Mouse (Mus musculus) forebrain, embryonic 10.5 days (tissue): Measurements from ENCODE around the gene Gpr84. TPM values are rescaled to one million over a fixed set of nuclear protein-coding genes. Genes with fewer than 3 reads are reported as not detected.
"Not testable (repeated sequence)": the region's sequence is repeated elsewhere in the genome, so short reads cannot be mapped to it uniquely, and the experiment has no call there.

Experiments used
- DNase-seq: peaks from one replicate; pipeline ENCODE4 v3.0.0-alpha.2; 2017; ENCODE audit warnings: low spot score; ENCODE audit errors: extremely low spot score
- H3K27ac ChIP-seq: fragments of 300-500 bp; sonication (generic); 2 replicates; pipeline ENCODE4 v1.5.1; 2016; ENCODE audit warnings: mild to moderate bottlenecking
- H3K27me3 ChIP-seq: fragments of 300-500 bp; sonication (generic); 2 replicates; pipeline ENCODE4 v1.6.1; 2016; ENCODE audit warnings: mild to moderate bottlenecking; ENCODE audit not compliant: poor library complexity, severe bottlenecking
- H3K36me3 ChIP-seq: fragments of 300-500 bp; sonication (generic); replicated peaks from 2 replicates; pipeline ENCODE4 v1.6.1; 2016; ENCODE audit warnings: mild to moderate bottlenecking, moderate library complexity
- H3K4me1 ChIP-seq: fragments of 300-500 bp; sonication (generic); 2 replicates; pipeline ENCODE4 v1.6.1; 2016
- H3K4me3 ChIP-seq: fragments of 300-500 bp; sonication (generic); 2 replicates; pipeline ENCODE4 v1.5.1; 2016; ENCODE audit warnings: mild to moderate bottlenecking, moderate library complexity
- H3K9me3 ChIP-seq: fragments of 300-500 bp; sonication (generic); 2 replicates; pipeline ENCODE4 v1.6.1; 2016; ENCODE audit warnings: mild to moderate bottlenecking, moderate library complexity
- WGBS: fragments of 180-500 bp; shearing (Covaris S2); methylation state at CpG from one replicate; pipeline ENCODE4 v1.1.7; 2016; 5-methylcytosine and 5-hydroxymethylcytosine counted together
- polyA plus RNA-seq: library from polyadenylated mRNA; unstranded; fragments of >200 nt; fragmentation: Nextera tagmentation; extraction: Ambion mirVana; gene quantifications from 2 replicates; pipeline ENCODE4 v1.2.1, GENCODE M21; 2016

The Gpr84 gene
- polyA plus RNA-seq, 1 experiment from 2014 or later = 0.36 TPM

DNA sequence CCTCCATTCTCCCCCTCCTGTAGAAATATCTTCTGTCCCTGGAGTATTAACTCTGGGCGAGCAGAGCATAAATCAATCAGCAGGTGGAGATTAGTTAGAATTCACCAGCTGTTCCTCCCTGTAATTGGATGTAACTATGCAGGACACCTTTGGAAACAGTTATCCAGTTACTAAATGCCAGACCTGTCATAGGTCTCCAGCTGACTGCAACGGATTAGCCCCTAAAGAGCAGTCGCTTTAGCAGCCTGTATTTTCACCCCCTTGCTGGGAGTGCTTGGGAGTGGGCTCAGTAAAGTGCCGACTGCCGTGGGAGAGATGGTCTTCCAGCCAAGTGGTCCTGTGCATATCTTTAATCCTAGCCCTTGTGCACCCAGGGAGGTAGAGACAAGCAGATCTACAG is 20.8 kb downstream of the Gpr84 start:
- Histone ChIP-seq H3K27ac (no peak overlapping the region), H3K36me3 (peaks cover 70% of the 10 kb centered on the region)
- 62% methylated on average over 5 of the region's 5 CpGs for WGBS

DNA sequence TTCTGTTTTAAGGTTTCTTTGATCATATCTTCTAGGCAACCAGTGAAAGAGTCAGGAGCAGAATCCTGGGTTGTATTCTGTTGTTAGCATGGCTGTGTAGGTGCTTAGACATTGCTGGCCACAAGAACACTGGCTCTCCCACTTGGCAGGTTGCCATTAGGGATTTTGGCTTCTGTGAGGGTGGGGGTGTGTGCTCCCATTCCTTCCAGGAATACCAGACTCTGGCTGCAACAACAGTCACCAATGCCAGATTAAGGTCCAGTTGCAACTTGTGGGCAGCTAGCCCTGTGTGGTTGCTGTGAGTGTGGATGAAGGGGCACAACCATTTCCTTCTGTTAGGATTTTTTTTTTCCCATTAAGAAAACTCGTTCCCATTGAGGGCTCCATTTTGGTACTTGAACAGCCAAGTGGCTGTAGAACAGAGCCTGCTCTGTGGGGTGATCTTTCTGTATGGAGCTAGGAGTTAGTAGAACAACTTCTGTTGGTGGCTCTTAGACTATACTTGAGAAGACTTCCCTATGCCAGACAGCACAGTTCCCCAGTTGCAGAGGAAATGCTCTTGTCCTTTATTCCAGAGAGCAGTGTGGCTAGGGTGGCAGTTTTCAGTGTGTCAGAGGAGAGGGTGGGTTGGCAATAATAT is 24.5 kb downstream of the Gpr84 start:
- Histone ChIP-seq H3K36me3 (peaks cover 41% of the 10 kb centered on the region), H3K4me3 (no peak overlapping the region), H3K4me1 (peaks cover 22% of the 10 kb centered on the region), H3K27ac (peak overlapping the region; percentile 41; the same call in 1 of the 2 replicates), H3K9me3 (no peaks in the 10 kb centered on the region), H3K27me3 (no peaks in the 10 kb centered on the region)
- 83% methylated on average over 1 of the region's 1 CpGs for WGBS
- DNase-seq = no peak

More for the DNA sequence above, 20.8 kb downstream of the Gpr84 start:
- no peaks in the 10 kb centered on the region for H3K27me3 ChIP-seq
- H3K4me1 ChIP-seq = peaks cover 24% of the 10 kb centered on the region
- no peak overlapping the region for H3K4me3 ChIP-seq
- H3K9me3 ChIP-seq = no peaks in the 10 kb centered on the region; the same call in 1 of the 2 replicates
- DNase-seq = no peak

DNA sequence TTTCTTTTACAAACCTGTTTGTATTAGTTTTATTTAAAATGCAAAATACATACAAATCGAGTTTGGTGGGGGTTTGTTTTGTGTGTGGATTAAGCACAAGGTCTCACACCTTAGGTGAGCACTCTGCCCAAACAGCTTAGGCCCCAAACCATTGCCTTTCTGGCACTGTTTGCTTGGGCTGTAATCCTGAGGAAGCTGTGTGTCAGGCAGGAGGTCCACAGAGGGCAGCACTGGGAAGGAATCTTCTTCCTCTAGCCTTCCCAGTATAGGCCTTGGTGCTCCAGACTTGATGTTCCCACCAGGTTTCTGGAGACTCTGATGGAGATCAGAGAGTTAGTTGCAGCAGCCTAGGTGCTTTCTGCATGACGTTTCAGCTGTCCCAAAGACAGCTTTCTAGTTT is 25.8 kb downstream of the Gpr84 start:
- no peak overlapping the region for H3K4me3 ChIP-seq
- WGBS = 52% methylated on average over 2 of the region's 2 CpGs
- no peaks in the 10 kb centered on the region for H3K9me3 ChIP-seq
- peaks cover 17% of the 10 kb centered on the region for H3K4me1 ChIP-seq
- no peaks in the 10 kb centered on the region for H3K27me3 ChIP-seq
- peaks cover 28% of the 10 kb centered on the region for H3K36me3 ChIP-seq
- H3K27ac ChIP-seq = peak overlapping the region; percentile 26; the same call in 1 of the 2 replicates
- DNase-seq = no peak

DNA sequence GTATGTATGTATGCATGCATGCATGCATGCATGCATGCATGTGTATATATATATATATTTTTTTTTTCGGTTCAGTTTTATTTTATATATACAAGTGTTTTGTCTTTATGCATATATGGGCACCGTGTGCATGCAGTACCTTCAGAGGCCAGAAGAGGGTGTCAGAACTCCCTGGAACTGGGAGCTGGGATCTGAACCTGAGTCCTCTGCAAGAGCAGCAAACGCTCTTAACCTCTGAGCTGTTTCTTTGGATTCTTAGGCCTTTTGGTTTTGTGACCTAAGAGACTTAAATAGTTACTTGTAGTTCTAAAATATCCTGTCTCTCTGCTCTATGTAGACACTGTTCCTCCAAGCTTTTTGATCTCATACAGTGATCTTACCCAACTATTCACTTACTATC is 26.3 kb downstream of the Gpr84 start:
- peak; percentile 63 for DNase-seq
- Histone ChIP-seq H3K4me1 (peaks cover 13% of the 10 kb centered on the region), H3K4me3 (no peak overlapping the region), H3K27ac (no peak overlapping the region), H3K36me3 (peaks cover 23% of the 10 kb centered on the region), H3K27me3 (no peaks in the 10 kb centered on the region), H3K9me3 (no peaks in the 10 kb centered on the region)
- WGBS = 60% methylated on average over 3 of the region's 3 CpGs

DNA sequence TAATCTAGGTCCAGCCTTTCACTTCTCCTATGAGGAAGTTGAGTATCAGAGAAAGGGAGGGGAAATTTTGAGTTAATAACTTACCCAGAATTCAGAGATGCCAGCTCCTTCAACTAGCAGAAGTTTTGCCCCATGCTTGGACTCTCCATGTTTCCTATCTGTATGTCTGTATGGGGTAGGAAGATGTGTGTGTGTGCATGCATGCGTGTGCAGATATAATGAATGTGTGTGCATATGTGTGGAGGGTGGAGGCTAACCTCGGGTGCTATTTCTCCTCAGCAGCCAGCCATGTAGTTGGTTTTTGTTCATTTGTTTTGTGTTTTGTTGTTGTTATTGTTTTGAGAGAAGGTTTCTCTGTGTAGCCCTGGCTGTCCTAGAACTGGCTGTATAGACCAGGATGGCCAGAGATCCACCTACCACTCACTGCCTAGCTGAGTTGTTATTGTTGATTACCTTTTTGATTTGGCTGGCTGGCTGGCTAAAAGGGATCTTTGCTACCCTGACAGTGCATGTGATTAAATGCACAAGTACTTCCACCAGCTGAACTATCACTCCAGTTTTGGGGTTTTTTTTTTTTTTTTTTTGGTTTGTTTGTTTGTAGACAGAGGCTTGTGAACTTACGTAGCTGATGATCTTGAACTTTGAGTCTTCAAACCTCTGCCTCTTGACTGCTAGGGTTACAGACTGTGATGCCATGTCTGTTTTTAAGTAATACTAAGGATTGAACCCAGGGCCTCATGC is 28.8 kb downstream of the Gpr84 start:
- H3K36me3 ChIP-seq = peaks cover 23% of the 10 kb centered on the region
- WGBS = 96% methylated on average over 3 of the region's 3 CpGs

DNA sequence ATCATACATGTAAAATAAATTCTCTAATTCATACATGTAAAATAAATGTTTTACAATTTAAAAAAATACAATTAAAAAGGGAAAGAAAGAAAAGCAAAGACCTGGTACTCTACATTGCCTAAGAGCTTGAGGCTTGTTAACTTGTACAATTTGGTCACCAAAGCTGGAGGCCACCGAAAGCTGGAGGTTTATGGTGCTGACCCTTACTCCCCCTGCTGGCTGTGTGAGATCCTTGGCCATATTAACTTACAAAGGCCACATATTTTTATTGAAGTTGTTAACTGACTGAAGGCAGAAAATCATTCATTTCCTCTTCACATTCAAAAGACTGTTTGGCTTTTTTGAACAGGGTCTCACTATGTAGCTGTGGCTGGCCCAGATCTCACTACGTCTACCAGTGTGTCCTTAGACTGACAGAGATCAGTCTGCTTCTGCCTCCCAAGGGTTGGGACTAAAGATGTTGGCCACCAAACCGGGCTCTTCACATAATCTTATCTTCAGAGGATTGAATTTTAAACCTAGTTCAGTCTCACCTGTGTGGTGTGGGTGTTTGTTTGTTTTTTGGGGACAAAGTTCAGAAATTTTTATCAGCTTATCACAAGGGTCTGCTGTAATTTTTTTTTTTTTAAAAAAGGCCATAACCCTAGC is 29.5 kb downstream of the Gpr84 start:
- Histone ChIP-seq H3K27me3 (no peaks in the 10 kb centered on the region), H3K27ac (no peak overlapping the region), H3K36me3 (peaks cover 21% of the 10 kb centered on the region), H3K4me3 (no peak overlapping the region), H3K9me3 (no peaks in the 10 kb centered on the region), H3K4me1 (peaks cover 18% of the 10 kb centered on the region)
- no peak for DNase-seq
- 83% methylated on average over 3 of the region's 3 CpGs for WGBS

More for the DNA sequence above, 28.8 kb downstream of the Gpr84 start:
- Histone ChIP-seq H3K9me3 (no peaks in the 10 kb centered on the region), H3K27ac (no peak overlapping the region), H3K4me1 (peaks cover 18% of the 10 kb centered on the region), H3K4me3 (no peak overlapping the region), H3K27me3 (no peaks in the 10 kb centered on the region)
- no peak for DNase-seq

DNA sequence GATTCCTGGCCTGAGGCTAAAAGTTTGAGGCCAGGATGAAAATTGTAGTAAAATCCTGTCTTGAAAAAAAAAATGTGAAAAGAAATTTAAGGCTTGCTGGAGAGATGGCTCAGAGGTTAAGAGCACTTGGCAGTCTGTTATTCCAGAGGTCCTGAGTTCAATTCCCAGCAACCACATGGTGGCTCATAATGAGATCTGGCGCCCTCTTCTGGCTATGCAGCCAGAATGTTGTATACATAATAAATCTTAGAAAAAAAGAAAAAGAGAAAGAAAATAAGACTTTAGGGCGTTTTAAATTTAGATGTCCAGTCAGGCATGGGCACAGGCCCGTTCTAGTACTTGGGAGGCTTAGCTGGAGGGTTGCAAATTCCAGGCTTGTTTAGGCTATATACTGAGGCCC is 30.7 kb downstream of the Gpr84 start:
- DNase-seq = no peak
- 59% methylated on average over 3 of the region's 3 CpGs for WGBS
- H3K36me3 ChIP-seq = peaks cover 21% of the 10 kb centered on the region
- H3K27ac ChIP-seq = no peak overlapping the region
- H3K4me3 ChIP-seq = no peak overlapping the region
- H3K4me1 ChIP-seq = peaks cover 6% of the 10 kb centered on the region
- no peaks in the 10 kb centered on the region for H3K27me3 ChIP-seq
- H3K9me3 ChIP-seq = no peaks in the 10 kb centered on the region

DNA sequence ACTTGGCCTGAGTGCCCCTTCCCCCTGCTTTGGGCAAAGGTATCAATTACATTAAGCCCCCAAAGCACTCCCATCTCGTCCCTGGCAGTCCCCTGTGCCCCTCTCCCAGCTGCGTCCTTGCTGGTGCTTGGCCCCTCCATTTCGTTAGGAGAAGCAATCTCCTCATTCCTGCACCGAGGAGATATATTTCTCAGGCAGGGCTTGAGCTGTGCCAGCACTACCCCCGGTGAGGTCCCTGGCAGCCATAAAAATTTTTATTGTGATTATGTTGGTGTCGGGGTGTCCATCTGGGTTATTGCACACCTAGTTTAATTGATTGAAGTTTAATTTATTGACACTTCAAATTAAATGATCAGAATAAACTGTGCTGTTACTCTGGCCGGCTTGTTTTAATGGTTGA is 32.5 kb downstream of the Gpr84 start:
- Histone ChIP-seq H3K4me3 (no peak overlapping the region), H3K27me3 (no peaks in the 10 kb centered on the region), H3K4me1 (peaks cover 20% of the 10 kb centered on the region), H3K36me3 (peaks cover 18% of the 10 kb centered on the region), H3K9me3 (no peaks in the 10 kb centered on the region), H3K27ac (no peak overlapping the region)
- no peak for DNase-seq
- 80% methylated on average over 7 of the region's 7 CpGs for WGBS

DNA sequence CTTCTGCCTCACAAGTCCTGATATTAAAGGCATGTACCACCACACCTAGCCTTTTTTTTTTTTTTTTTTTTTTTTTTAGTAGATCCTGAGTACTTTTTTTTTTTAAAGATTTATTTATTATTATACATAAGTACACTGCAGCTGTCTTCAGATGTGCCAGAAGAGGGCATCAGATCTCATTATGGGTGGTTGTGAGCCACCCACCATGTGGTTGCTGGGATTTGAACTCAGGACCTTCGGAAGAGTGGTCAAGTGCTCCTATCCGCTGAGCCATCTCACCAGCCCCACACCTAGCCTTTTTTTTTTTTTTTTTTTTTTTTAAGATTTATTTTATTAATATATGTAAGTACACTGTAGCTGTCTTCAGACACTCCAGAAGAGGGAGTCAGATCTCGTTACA is 34.5 kb downstream of the Gpr84 start:
- Histone ChIP-seq H3K36me3 (peaks cover 17% of the 10 kb centered on the region), H3K4me1 (peaks cover 20% of the 10 kb centered on the region)
- H3K4me3 ChIP-seq, H3K9me3 ChIP-seq, DNase-seq, H3K27ac ChIP-seq, H3K27me3 ChIP-seq: not testable (repeated sequence)
- 97% methylated on average over 3 of the region's 3 CpGs for WGBS

DNA sequence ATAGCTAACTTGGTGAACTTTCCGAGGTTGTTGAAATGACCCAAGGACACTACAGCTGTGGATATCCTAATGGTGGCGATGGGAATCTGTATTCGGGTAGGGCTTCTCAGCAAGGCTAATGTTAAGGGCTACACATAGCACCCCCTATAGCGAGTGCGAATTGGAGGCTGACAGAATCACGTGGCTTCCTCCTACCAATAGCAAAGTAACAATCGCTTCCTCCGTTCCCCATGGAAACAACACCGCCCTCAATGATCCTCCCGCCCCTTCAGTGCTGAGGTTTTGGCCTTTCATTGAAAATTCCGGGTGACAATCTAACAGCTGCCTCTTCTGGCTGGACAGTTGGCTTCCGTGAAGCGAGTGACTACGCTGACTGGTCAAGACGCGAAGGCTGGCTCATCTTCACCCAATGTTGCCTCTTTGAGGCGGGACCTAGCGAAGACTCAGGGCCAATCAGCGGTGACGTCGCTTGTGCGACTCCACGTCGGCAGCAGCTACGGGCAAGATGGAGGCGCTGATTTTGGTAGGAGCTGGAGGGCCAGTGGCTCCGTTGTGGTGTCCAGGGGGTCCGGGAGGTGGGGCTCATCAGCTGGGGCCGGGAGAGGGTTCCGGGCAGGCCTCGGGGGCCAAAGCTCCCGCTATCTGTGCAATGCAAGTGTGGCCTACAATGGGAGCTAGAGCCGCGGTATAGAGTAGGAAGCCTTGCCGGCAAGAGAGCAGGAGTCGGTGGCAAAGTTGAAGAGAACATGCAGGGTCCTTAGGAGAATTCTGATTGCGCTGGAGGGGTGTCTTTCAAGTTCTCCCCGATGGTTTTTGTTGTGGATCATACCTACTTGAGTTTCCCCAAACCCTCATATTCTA is 37.8 kb downstream of the Gpr84 start, which contains the start of gene Copz1:
Gene Copz1 (plus strand): TSS at position 296 of the 861 bp plus-strand sequence.
- peak; percentile 95 for DNase-seq
- Histone ChIP-seq H3K36me3 (peaks cover 8% of the 10 kb centered on the region), H3K27ac (peak within 1 kb of the TSS; percentile 90), H3K9me3 (no peaks in the 10 kb centered on the region), H3K4me3 (peak within 1 kb of the TSS; percentile 91), H3K27me3 (no peaks in the 10 kb centered on the region), H3K4me1 (peaks cover 16% of the 10 kb centered on the region)
- under 1% methylated on average over 38 of the region's 38 CpGs for WGBS

DNA sequence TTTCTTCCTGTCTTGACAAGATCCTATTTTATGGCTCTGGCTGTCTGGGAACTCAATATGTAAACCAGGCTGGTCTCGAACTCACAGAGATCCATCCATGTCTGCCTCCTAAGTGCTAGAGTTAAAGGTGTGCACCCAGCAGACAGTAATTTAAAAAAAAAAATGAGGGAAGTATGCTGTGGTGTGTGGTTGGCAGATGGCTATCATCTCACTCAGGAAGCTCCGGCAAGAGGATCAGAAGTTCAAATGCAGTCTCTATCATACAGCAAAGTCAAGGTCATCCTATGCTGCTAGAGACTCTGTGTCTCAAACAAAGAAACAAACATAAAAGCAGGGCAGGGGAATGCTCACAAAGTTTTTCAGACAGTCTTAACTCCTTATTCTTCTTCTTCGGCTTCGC is 41.5 kb downstream of the Gpr84 start:
- DNase-seq = no peak
- Histone ChIP-seq H3K9me3 (no peaks in the 10 kb centered on the region), H3K4me3 (no peak overlapping the region), H3K27me3 (no peaks in the 10 kb centered on the region), H3K4me1 (peaks cover 7% of the 10 kb centered on the region), H3K27ac (no peak overlapping the region), H3K36me3 (no peaks in the 10 kb centered on the region)
- 91% methylated on average over 4 of the region's 4 CpGs for WGBS

DNA sequence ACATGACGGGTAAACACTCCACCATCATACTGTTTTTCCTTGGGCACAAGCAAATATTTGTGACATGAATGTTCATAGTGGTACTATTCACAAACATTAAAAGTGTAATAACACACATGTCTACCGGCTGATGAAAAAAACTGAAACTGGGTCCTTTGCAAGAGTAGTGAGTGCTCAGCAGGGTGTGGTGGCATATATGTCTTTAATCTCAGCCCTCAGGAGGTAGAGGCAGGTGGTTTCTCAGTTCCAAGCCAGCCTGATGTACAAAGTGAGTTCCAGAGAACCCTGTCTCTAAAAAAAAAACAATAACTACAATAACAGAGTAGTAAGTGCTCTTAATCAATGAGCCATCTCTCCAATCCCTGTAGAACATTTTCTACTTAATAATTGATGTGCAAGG is 45.6 kb downstream of the Gpr84 start:
- Histone ChIP-seq H3K4me3 (no peak overlapping the region), H3K27me3 (no peaks in the 10 kb centered on the region), H3K4me1 (no peaks in the 10 kb centered on the region), H3K9me3 (no peaks in the 10 kb centered on the region), H3K36me3 (no peaks in the 10 kb centered on the region), H3K27ac (no peak overlapping the region)
- no peak for DNase-seq
- 91% methylated on average over 2 of the region's 2 CpGs for WGBS
